Mouse (Mus musculus) brain, embryonic 14.5 days (tissue): Measurements from ENCODE around the gene Sncg.

Source experiments
- CTCF ChIP-seq: fragments of 200-500 bp; IDR thresholded peaks from 2 replicates; pipeline ENCODE4 v1.5.1; 2012; ENCODE audit warnings: inconsistent platforms, mild to moderate bottlenecking, moderate library complexity, borderline replicate concordance; ENCODE audit not compliant: insufficient read depth, insufficient read length; ENCODE audit errors: extremely low read depth
- POLR2A ChIP-seq: fragments of 200-500 bp; IDR thresholded peaks from 2 replicates; pipeline ENCODE4 v1.6.1; 2012; ENCODE audit warnings: mild to moderate bottlenecking, inconsistent platforms, borderline replicate concordance; ENCODE audit not compliant: poor library complexity, insufficient read depth, insufficient read length, severe bottlenecking; ENCODE audit errors: extremely low read depth

DNA sequence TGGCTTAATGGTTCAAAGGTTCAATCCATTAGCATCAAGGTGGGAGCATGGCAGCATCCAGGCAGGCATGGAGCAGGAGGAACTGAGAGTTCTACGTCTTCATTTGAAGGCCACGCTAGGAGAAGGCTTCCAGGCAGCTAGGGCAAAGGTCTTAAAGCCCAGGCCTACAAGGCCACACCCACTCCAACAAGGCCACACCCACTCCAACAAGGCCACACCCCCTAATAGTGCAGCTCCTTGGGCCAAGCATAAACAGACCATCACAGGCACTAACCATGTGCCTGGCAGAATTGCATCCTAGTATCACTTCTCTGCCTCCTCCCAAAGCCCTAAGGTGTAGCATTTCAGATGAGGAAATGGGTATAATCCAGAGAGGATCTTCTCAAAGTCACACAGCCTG, 2.8 kb downstream of the Sncg start:
- TF ChIP-seq CTCF: no peak
- TF ChIP-seq POLR2A: no peak
